Mouse (Mus musculus): Measurements from ENCODE around the gene Stat6. TPM values are rescaled to one million over a fixed set of nuclear protein-coding genes. Genes with fewer than 3 reads are reported as not detected.
A peak's percentile ranks its signal among the peaks of the same experiment; 100 is the strongest.

Gene Stat6
- polyA plus RNA-seq, 1 experiment from 2014 or later, result 27.0 TPM

DNA sequence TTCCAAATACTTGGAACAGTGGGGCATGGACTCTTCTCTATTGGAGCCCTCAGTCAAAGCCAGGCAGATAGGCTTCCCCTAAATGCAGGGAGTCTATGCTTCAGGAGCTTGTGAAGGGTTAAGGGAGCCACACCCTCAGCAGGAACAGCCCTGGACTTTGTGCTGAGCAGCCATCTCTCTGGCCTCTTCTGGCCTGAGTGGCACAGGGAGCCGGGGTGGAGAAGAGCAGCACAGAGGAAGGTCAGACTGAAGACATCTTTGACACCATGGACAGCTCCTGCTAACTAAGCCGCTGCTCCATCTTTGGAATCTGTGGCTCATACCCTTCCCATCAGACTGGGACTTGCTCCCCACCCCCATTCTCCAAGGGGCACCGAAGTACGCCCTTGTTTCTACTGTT lies 60.5 kb downstream of the Stat6 start:
- Histone ChIP-seq H3K9me3 (replicated peaks; ENCODE audit: low read length) (no peaks in the 10 kb centered on the region), H3K27ac (no peak overlapping the region), H3K4me1 (replicated peaks; ENCODE audit: insufficient read depth, low read length) (no peaks in the 10 kb centered on the region), H3K4me2 (ENCODE audit: low read length) (no peak overlapping the region), H3K36me3 (ENCODE audit: insufficient read depth, low read length) (0 out of 2 replicates have a peak, but pooled peaks cover 5% of the 10 kb centered on the region), H3K27me3 (ENCODE audit: insufficient read depth, low read length) (no peaks in the 10 kb centered on the region), H3K9ac (ENCODE audit: low read depth, low read length) (no peak overlapping the region), H3K4me3 (replicated peaks; ENCODE audit: low read depth, low read length) (no peak overlapping the region)
- DNase-seq (ENCODE audit: low spot score) (peak; percentile 65), ATAC-seq (replicated peaks; ENCODE audit: low FRiP score, low read depth) (no peak)
- TF ChIP-seq CTCF (IDR thresholded peaks at IDR 0.05; ENCODE audit: low read depth), result no peak
- WGBS, result 31% methylated on average over 4 of the region's 4 CpGs

DNA sequence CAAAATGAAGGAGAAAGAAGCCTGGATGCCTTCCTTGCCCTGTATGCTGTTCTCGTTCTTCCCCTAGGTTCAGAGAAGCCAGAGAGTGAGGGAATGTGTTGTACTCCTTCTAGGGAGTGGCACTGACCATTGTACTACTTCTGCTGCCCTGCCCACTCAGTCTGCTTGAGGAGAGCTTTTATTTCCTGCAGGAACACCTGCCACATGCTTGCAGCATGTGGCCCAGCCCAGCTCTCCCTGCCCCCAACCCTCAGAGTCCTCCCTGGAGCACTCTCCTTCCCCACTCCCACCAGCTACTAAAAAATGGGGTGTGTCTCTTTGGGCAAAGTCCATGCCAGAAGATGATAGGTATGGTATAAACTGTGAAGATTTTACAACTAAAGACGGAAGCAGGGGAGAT lies 61.5 kb downstream of the Stat6 start:
- 68% methylated on average over 2 of the region's 2 CpGs for WGBS

DNA sequence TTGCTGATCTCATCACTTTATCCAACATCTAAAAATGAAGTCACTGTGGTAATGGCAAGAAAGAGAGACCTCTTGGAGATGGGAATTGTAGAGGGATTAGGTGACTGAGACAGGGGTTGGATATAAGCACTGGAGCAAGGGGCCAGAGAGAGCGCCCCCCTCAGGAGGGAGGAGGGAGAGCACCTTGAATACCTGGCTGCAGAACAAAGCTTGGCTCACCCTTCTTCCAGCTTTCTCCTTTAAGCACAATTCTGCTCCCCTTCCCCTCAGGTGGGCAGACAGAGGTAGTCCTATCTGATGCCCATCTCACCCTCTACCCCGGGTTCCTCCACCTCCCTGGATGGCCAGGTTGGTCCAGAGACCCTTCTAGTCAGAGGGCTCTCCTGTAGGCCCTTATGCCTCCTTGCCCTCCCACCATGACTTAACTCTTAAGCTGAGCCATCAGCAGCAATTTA lies 62.0 kb downstream of the Stat6 start, which contains the start of gene Myo1a:
Gene Myo1a, plus strand, starts transcription at position 405 of the 455 bp plus-strand sequence.
- ATAC-seq (replicated peaks; ENCODE audit: low FRiP score, low read depth) (no peak), DNase-seq (ENCODE audit: low spot score) (no peak)
- WGBS, result 76% methylated on average over 2 of the region's 2 CpGs
- H3K9ac ChIP-seq (ENCODE audit: low read depth, low read length), result no peak within 1 kb of the TSS
- no peaks in the 10 kb centered on the region for H3K4me1 ChIP-seq (replicated peaks; ENCODE audit: insufficient read depth, low read length)
- H3K9me3 ChIP-seq (replicated peaks; ENCODE audit: low read length), result no peaks in the 10 kb centered on the region
- no peak for TF ChIP-seq CTCF (IDR thresholded peaks at IDR 0.05; ENCODE audit: low read depth)
- H3K4me2 ChIP-seq (ENCODE audit: low read length), result no peak within 1 kb of the TSS
- no peaks in the 10 kb centered on the region for H3K36me3 ChIP-seq (ENCODE audit: insufficient read depth, low read length)
- no peak within 1 kb of the TSS for H3K4me3 ChIP-seq (replicated peaks; ENCODE audit: low read depth, low read length)
- H3K27ac ChIP-seq, result no peak within 1 kb of the TSS
- H3K27me3 ChIP-seq (ENCODE audit: insufficient read depth, low read length), result no peaks in the 10 kb centered on the region

More for the DNA sequence above, 61.5 kb downstream of the Stat6 start:
- TF ChIP-seq CTCF (IDR thresholded peaks at IDR 0.05; ENCODE audit: low read depth), result no peak
- ATAC-seq (replicated peaks; ENCODE audit: low FRiP score, low read depth) (no peak), DNase-seq (ENCODE audit: low spot score) (no peak)
- Histone ChIP-seq H3K27me3 (ENCODE audit: insufficient read depth, low read length) (no peaks in the 10 kb centered on the region), H3K36me3 (ENCODE audit: insufficient read depth, low read length) (no peaks in the 10 kb centered on the region), H3K9me3 (replicated peaks; ENCODE audit: low read length) (no peaks in the 10 kb centered on the region), H3K4me1 (replicated peaks; ENCODE audit: insufficient read depth, low read length) (no peaks in the 10 kb centered on the region), H3K27ac (no peak overlapping the region), H3K4me2 (ENCODE audit: low read length) (no peak overlapping the region), H3K9ac (ENCODE audit: low read depth, low read length) (no peak overlapping the region), H3K4me3 (replicated peaks; ENCODE audit: low read depth, low read length) (no peak overlapping the region)

DNA sequence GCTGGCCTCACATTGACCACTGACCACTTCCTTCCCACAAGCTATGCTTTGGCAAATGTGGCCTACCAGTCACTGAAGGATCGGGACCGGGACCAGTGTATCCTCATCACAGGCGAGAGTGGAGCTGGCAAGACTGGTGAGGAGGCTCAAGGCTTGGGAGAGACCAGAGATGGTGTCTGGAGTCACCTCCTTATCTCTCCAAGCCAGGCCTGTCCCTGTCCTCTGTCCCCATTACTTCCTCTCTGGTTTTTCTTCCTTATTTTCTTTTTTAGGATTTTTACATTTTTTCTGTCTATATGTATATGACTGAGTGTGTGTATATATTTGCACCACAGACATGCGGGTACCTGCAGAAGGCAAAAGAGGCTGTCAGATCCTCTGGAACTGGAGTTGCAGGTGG lies 63.0 kb downstream of the Stat6 start:
- ATAC-seq (replicated peaks; ENCODE audit: low FRiP score, low read depth) (no peak), DNase-seq (ENCODE audit: low spot score) (no peak)
- Histone ChIP-seq H3K4me2 (ENCODE audit: low read length) (no peak overlapping the region), H3K9me3 (replicated peaks; ENCODE audit: low read length) (no peaks in the 10 kb centered on the region), H3K4me3 (replicated peaks; ENCODE audit: low read depth, low read length) (no peak overlapping the region), H3K27ac (no peak overlapping the region), H3K27me3 (ENCODE audit: insufficient read depth, low read length) (no peaks in the 10 kb centered on the region), H3K4me1 (replicated peaks; ENCODE audit: insufficient read depth, low read length) (no peaks in the 10 kb centered on the region), H3K9ac (ENCODE audit: low read depth, low read length) (no peak overlapping the region), H3K36me3 (ENCODE audit: insufficient read depth, low read length) (no peaks in the 10 kb centered on the region)
- WGBS, result 95% methylated on average over 4 of the region's 4 CpGs
- TF ChIP-seq CTCF (IDR thresholded peaks at IDR 0.05; ENCODE audit: low read depth), result no peak

DNA sequence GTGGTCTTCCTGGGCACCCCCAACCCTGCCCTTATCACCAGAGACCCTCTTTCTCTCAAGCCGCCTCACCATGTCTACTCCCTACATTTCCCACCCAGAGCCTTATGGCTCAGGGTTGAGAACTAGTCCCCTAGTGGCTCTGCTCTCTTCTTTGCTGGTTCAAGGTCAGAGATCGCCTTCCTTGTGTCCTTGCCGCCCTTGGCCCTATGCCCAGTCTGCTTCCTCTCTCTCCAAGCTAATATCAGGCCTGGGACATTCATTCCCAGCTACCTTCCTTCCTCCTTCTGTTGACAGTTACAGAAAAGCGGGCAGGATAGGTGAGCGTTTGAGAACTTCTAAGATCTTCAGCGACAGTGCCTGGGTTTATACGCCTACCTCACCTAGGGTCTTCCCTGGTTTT lies 64.9 kb downstream of the Stat6 start:
- DNase-seq (ENCODE audit: low spot score), result peak; percentile 23

DNA sequence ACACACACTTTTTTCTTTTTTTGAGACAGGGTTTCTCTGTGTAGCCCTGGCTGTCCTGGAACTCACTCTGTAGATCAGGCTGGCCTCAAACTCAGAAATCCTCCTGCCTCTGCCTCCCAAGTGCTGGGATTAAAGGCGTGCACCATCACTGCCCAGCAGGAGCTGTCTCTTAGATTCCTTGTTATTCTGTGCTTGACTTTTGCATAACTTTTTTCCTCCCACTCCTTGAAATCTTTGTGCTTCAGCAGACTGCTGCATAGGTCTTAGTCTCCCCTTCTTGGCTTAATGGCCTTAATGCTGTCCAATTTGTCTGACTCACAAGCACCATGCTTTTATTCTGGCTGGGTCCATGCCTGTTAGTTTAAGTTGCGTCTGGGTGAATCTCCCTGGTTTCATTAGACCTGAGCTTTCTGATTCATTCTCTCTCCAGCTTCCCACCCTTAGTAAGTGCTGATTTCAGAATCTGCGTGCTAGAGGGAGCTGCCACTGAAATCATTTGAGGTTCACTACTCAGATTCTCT lies 66.1 kb downstream of the Stat6 start:
- Histone ChIP-seq H3K27ac (no peak overlapping the region), H3K9me3 (replicated peaks; ENCODE audit: low read length) (no peaks in the 10 kb centered on the region), H3K4me3 (replicated peaks; ENCODE audit: low read depth, low read length) (no peak overlapping the region), H3K4me1 (replicated peaks; ENCODE audit: insufficient read depth, low read length) (no peaks in the 10 kb centered on the region), H3K9ac (ENCODE audit: low read depth, low read length) (no peak overlapping the region), H3K27me3 (ENCODE audit: insufficient read depth, low read length) (no peaks in the 10 kb centered on the region), H3K4me2 (ENCODE audit: low read length) (no peak overlapping the region), H3K36me3 (ENCODE audit: insufficient read depth, low read length) (no peaks in the 10 kb centered on the region)
- DNase-seq (ENCODE audit: low spot score) (no peak), ATAC-seq (replicated peaks; ENCODE audit: low FRiP score, low read depth) (no peak)
- 80% methylated on average over 3 of the region's 3 CpGs for WGBS
- no peak for TF ChIP-seq CTCF (IDR thresholded peaks at IDR 0.05; ENCODE audit: low read depth)

More for the DNA sequence above, 64.9 kb downstream of the Stat6 start:
- Histone ChIP-seq H3K4me1 (replicated peaks; ENCODE audit: insufficient read depth, low read length) (no peaks in the 10 kb centered on the region), H3K9ac (ENCODE audit: low read depth, low read length) (no peak overlapping the region), H3K9me3 (replicated peaks; ENCODE audit: low read length) (no peaks in the 10 kb centered on the region), H3K27me3 (ENCODE audit: insufficient read depth, low read length) (no peaks in the 10 kb centered on the region), H3K27ac (no peak overlapping the region), H3K4me2 (ENCODE audit: low read length) (no peak overlapping the region), H3K4me3 (replicated peaks; ENCODE audit: low read depth, low read length) (no peak overlapping the region), H3K36me3 (ENCODE audit: insufficient read depth, low read length) (no peaks in the 10 kb centered on the region)
- no peak for ATAC-seq (replicated peaks; ENCODE audit: low FRiP score, low read depth)
- no peak for TF ChIP-seq CTCF (IDR thresholded peaks at IDR 0.05; ENCODE audit: low read depth)
- WGBS, result 71% methylated on average over 7 of the region's 7 CpGs

DNA sequence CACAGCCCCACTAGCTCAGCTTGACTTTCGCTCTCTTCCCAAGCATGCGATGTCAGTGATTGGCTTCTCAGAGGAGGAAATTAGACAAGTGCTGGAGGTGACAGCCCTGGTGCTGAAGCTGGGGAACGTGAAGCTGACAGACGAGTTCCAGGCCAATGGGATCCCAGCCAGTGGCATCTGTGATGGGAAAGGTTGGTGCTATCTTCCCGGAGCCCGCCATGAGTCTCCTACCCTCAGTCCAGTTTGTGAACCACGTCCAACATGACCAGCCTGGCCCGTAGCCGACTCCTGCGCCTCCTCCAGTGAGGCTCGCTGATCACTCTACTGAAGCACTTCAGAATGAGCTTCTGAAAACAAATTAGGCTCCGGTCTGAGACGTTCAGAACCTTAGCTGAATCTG lies 67.5 kb downstream of the Stat6 start:
- no peaks in the 10 kb centered on the region for H3K4me1 ChIP-seq (replicated peaks; ENCODE audit: insufficient read depth, low read length)
- H3K4me2 ChIP-seq (ENCODE audit: low read length), result no peak overlapping the region
- H3K27me3 ChIP-seq (ENCODE audit: insufficient read depth, low read length), result no peaks in the 10 kb centered on the region
- WGBS, result 47% methylated on average over 13 of the region's 13 CpGs
- H3K9me3 ChIP-seq (replicated peaks; ENCODE audit: low read length), result no peaks in the 10 kb centered on the region
- no peak overlapping the region for H3K27ac ChIP-seq
- DNase-seq (ENCODE audit: low spot score) (peak; percentile 29), ATAC-seq (replicated peaks; ENCODE audit: low FRiP score, low read depth) (no peak)
- no peak overlapping the region for H3K9ac ChIP-seq (ENCODE audit: low read depth, low read length)
- TF ChIP-seq CTCF (IDR thresholded peaks at IDR 0.05; ENCODE audit: low read depth), result no peak
- no peaks in the 10 kb centered on the region for H3K36me3 ChIP-seq (ENCODE audit: insufficient read depth, low read length)
- no peak overlapping the region for H3K4me3 ChIP-seq (replicated peaks; ENCODE audit: low read depth, low read length)

Other genes with a start within 250 kb of the Stat6 start
- gene Stac3, start 141.3 kb upstream of the Stat6 start, polyA plus RNA-seq (2015; fragmentation: Nextera tagmentation; extraction: Ambion mirVana), result 0.16 and 0.31 TPM in 2 replicates
- gene Ndufa4l2, start 128.0 kb upstream of the Stat6 start, polyA plus RNA-seq (2015; fragmentation: Nextera tagmentation; extraction: Ambion mirVana), result 57.8 and 63.2 TPM in 2 replicates
- 71.1 and 76.0 TPM in 2 replicates for gene Shmt2, start 120.5 kb upstream of the Stat6 start, polyA plus RNA-seq (2015; fragmentation: Nextera tagmentation; extraction: Ambion mirVana)
- 0.93 and 1.1 TPM in 2 replicates for gene Nxph4, start 108.4 kb upstream of the Stat6 start, polyA plus RNA-seq (2015; fragmentation: Nextera tagmentation; extraction: Ambion mirVana)
- 42.6 and 44.5 TPM in 2 replicates for gene Lrp1, start 21.8 kb upstream of the Stat6 start, polyA plus RNA-seq (2015; fragmentation: Nextera tagmentation; extraction: Ambion mirVana)
- gene Nemp1, start 23.9 kb downstream of the Stat6 start, polyA plus RNA-seq (2015; fragmentation: Nextera tagmentation; extraction: Ambion mirVana), result 6.6 and 6.9 TPM in 2 replicates
- 21.5 and 24.3 TPM in 2 replicates for gene Nab2, start 25.6 kb downstream of the Stat6 start, polyA plus RNA-seq (2015; fragmentation: Nextera tagmentation; extraction: Ambion mirVana)
- 0.07 and 0.18 TPM in 2 replicates for gene Myo1a, start 62.2 kb downstream of the Stat6 start, polyA plus RNA-seq (2015; fragmentation: Nextera tagmentation; extraction: Ambion mirVana)
- gene Tac2, start 81.5 kb downstream of the Stat6 start, polyA plus RNA-seq (2015; fragmentation: Nextera tagmentation; extraction: Ambion mirVana), result 2.5 and 2.6 TPM in 2 replicates
- 2.8 and 3.0 TPM in 2 replicates for gene Zbtb39, start 96.6 kb downstream of the Stat6 start, polyA plus RNA-seq (2015; fragmentation: Nextera tagmentation; extraction: Ambion mirVana)
- gene Gpr182, start 108.7 kb downstream of the Stat6 start, polyA plus RNA-seq (2015; fragmentation: Nextera tagmentation; extraction: Ambion mirVana), result 8.3 and 8.9 TPM in 2 replicates
- gene Rdh1, start 116.7 kb downstream of the Stat6 start, polyA plus RNA-seq (2015; fragmentation: Nextera tagmentation; extraction: Ambion mirVana), result 0.21 and 0.28 TPM in 2 replicates
- gene Rdh16f1, start 116.8 kb downstream of the Stat6 start, polyA plus RNA-seq (2015; fragmentation: Nextera tagmentation; extraction: Ambion mirVana), result 0.87 and 0.98 TPM in 2 replicates
- not detected in 2 replicates for gene Rdh9, start 133.4 kb downstream of the Stat6 start, polyA plus RNA-seq (2015; fragmentation: Nextera tagmentation; extraction: Ambion mirVana)
- gene Rdh16, start 158.2 kb downstream of the Stat6 start, polyA plus RNA-seq (2015; fragmentation: Nextera tagmentation; extraction: Ambion mirVana), result 12.7 and 13.1 TPM in 2 replicates
- gene Rdh19, start 206.9 kb downstream of the Stat6 start, polyA plus RNA-seq (2015; fragmentation: Nextera tagmentation; extraction: Ambion mirVana), result 11.4 and 12.6 TPM in 2 replicates
- gene Rdh16f2, start 223.5 kb downstream of the Stat6 start, polyA plus RNA-seq (2015; fragmentation: Nextera tagmentation; extraction: Ambion mirVana), result 2.1 and 2.3 TPM in 2 replicates
- gene Rdh7, start 245.8 kb downstream of the Stat6 start, polyA plus RNA-seq (2015; fragmentation: Nextera tagmentation; extraction: Ambion mirVana), result 0.13 and 0.21 TPM in 2 replicates

All from kidney, postnatal 0 days (tissue).